16 mouse cellular contexts compared by ENCODE assay signal in the genomic region with DNA sequence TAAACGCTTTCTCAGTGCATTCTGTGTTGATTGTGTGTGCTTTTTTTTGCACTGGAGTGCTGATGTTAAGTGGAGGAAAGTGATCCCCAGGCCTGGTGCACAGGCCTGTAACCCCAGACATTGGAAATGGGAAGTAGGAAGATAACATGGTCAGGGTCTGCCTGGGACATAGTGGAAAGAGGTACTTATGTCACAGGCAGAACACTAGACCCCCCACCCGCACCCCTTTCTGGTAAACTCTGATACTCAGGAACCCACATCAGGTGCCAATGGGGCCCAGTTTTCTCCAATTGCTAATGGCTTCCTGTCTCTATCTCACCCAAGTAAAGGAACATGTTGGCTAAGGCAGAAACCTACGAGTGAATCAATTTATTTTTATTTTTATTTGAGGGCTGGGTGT. TPM values are rescaled to one million over a fixed set of nuclear protein-coding genes. Genes with fewer than 3 reads are reported as not detected.
A peak's percentile ranks its signal among the peaks of the same experiment; 100 is the strongest.
DNase-seq lines count a peak whose midpoint lies in the region; ATAC-seq lines count a peak whose summit lies in the region.
"Had no signal": no experiment of that assay in that cellular context is flagged by ENCODE, and none has a peak within 500 bp of the region (broad histone marks: within the 10 kb centered on the region; RNA-seq: fewer than 3 reads in every experiment).

No protein-coding gene starts in this region.

- intact Hi-C loops in heart, postnatal 36 days (cut with DNase I): loop anchor here (5.0 kb wide), 2 partner anchors 102 to 162 kb away; no protein-coding TSS in a partner anchor
- intact Hi-C loops in heart, postnatal 14 days (cut with DNase I): loop anchor here (5.0 kb wide), 1 partner anchor 37 kb away; no protein-coding TSS in a partner anchor

- H3K9me3 ChIP-seq in heart, embryonic 15.5 days (replicated peaks): no peaks in the 10 kb centered on the region
- H3K9me3 ChIP-seq: forebrain, embryonic 12.5 days; forebrain, embryonic 15.5 days had no signal

- 0 out of 2 replicates have a peak, but pooled peaks cover 4% of the 10 kb centered on the region for H3K36me3 ChIP-seq in heart, embryonic 15.5 days
- H3K36me3 ChIP-seq: forebrain, embryonic 12.5 days; forebrain, embryonic 15.5 days; G1E had no signal

- no peak overlapping the region for H3K4me2 ChIP-seq in heart, embryonic 15.5 days
- H3K4me2 ChIP-seq: forebrain, embryonic 12.5 days; forebrain, embryonic 15.5 days; hindbrain, embryonic 14.5 days had no signal

- no peak for ATAC-seq in heart, embryonic 15.5 days (replicated peaks; ENCODE audit: insufficient number of reproducible peaks, insufficient read depth, low FRiP score, low read depth)
- ATAC-seq: forebrain, embryonic 15.5 days; Patski had no signal

- peak; percentile 74 for DNase-seq in heart, adult 11 months
- no peak for DNase-seq in heart, postnatal 36 days
- DNase-seq in heart, postnatal 14 days: no peak
- peak; percentile 28 for DNase-seq in testis, postnatal 10 days (ENCODE audit: low spot score)
- DNase-seq in testis, postnatal 14 days (ENCODE audit: low spot score): no peak
- DNase-seq: cerebellum, adult 18-20 months; cerebellum, adult 9-10 months; gastrocnemius, postnatal 25 days had no signal

- peaks cover 54% of the 10 kb centered on the region for H3K4me1 ChIP-seq in heart, embryonic 15.5 days (replicated peaks)
- H3K4me1 ChIP-seq: forebrain, embryonic 15.5 days had no signal

- no peak overlapping the region for H3K9ac ChIP-seq in heart, embryonic 15.5 days
- H3K9ac ChIP-seq: forebrain, embryonic 12.5 days; forebrain, embryonic 15.5 days; hindbrain, embryonic 14.5 days had no signal

- no peak overlapping the region for H3K4me3 ChIP-seq in heart, embryonic 15.5 days
- H3K4me3 ChIP-seq: erythroblast, embryonic 14.5 days; forebrain, embryonic 12.5 days; forebrain, embryonic 15.5 days had no signal

- no peaks in the 10 kb centered on the region for H3K27me3 ChIP-seq in heart, embryonic 15.5 days
- H3K27me3 ChIP-seq: forebrain, embryonic 12.5 days; forebrain, embryonic 15.5 days; Patski had no signal

- WGBS in heart, embryonic 15.5 days: 72% methylated on average over 3 of the region's 3 CpGs

- H3K27ac ChIP-seq in heart, embryonic 15.5 days: peak overlapping the region; percentile 70
- H3K27ac ChIP-seq: forebrain, embryonic 12.5 days; forebrain, embryonic 15.5 days; hindbrain, embryonic 14.5 days; hindbrain, postnatal 0 days had no signal

RNA-seq across cellular contexts. Expression of a gene that starts 31.6 kb away (rescaled TPM):
- under 1 TPM; 0.30 to 0.31 TPM for total RNA-seq in heart, postnatal 36 days (2021)
- polyA plus RNA-seq in heart, embryonic 15.5 days (2015; fragmentation: Nextera tagmentation; extraction: Ambion mirVana): 0.06 and 0.38 TPM in 2 replicates
- under 1 TPM; 0.20 to 0.43 TPM for total RNA-seq in heart, postnatal 14 days (2021)
- total RNA-seq: gastrocnemius, postnatal 25 days had no signal
- polyA plus RNA-seq: erythroblast, embryonic 14.5 days; forebrain, embryonic 12.5 days; forebrain, embryonic 15.5 days; G1E had no signal

Comparison
In these comparisons a context has a peak if more than half of its experiments do, and no peak if none do; other contexts are left out.
1. DNase-seq: peak in heart, adult 11 months (single experiment) and testis, postnatal 10 days (single experiment); none in heart, postnatal 36 days (0 of 2), heart, postnatal 14 days (0 of 2) and testis, postnatal 14 days (single experiment).